Mouse (Mus musculus) E14TG2a.4 (cell line): ENCODE data around the gene Zfp11.

Experiments used
- CTCF ChIP-seq: conservative IDR thresholded peaks from 2 replicates; pipeline ENCODE4 v1.5.1; 2014; ENCODE audit warnings: low read length
- NANOG ChIP-seq: IDR thresholded peaks from 2 replicates; pipeline ENCODE4 v1.6.1; 2014; ENCODE audit warnings: borderline replicate concordance, low read length, mixed read lengths

GRCm38 (mm10) chr5:129703368-129703767, 33.5 kb upstream of the Zfp11 start:
- TF ChIP-seq CTCF (no peak), NANOG (no peak)
